Mouse (Mus musculus) mouse trophoblast stem cell (cell line): ENCODE results near the gene Tmem263.

ENCODE experiments used
- in situ Hi-C, 2 experiments: fragments of 300-500 bp; cut with MseI, MboI; formaldehyde crosslinking; loops; 2 replicates in 1 of 2; 3 replicates in 1 of 2; pipeline ENCODE4 v1.15.1; 2025

Gene Tmem263

DNA sequence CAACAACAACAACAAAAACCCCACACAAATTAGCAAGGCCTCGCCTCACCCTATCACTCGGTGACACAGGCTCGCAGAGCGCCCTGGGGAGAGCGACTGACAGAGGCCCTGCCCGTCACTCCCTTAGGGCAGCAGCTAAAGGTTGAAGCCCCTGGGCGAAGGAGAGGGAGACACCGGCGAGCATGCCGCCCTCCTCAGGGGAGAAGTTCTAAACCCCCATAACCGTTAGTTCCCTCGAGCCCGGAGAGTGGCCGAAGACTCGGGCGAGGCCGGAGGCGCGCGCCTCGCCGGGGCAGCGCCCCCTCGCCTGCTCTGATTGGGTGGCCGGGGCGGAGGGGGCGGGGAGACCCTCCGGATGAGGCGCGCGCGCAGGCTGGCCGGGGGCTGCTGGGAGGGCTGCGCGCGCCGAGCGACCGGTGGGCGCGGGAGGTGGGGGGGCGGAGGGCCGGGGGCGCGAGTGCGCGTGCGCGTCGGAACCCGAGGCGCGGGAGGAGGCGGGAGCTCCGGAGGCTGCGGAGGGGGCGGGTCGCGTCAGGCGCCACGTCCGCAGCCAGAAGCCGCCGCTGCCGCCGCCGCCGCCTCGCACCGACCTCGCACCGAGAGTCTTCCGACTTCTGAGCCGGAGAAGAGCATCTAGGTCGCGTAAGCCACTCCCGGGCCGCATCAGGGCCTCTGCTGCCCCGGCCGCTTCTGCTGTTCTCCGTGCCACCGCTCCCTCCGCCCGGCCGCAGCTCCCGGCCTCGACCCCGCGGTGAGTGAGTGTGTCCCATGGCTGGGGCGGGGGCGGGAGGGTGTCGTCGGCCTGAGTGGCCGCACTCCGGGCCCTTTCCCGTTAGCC is at the start of gene Tmem263, which contains the start of gene Fhl4:
TSS of gene Tmem263 (plus strand) at position 381 of the 838 bp plus-strand sequence.
TSS of gene Fhl4 (minus strand) at position 249 of the 838 bp plus-strand sequence.
- in situ Hi-C loops = no loop called here

DNA sequence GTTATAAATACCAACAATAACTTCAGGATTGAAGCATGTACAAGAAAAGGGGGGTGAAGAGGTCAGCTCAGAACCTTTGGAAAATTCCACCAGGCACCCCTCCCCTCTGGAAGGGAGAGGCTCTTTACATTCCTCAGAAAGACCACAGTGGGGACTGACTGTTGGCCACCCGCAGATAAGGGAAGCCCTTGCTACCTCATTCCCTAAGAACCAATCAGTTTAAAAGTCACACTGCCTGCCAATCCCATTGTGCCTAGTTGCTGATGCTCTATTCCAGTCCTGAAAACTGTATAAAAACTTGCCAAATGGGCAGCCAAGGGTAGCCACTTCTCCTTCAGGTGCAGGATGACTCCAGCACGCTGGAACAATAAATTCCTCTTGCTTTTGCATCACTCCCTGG is 47.6 kb upstream of the Tmem263 start:
- in situ Hi-C loops = no loop called here

DNA sequence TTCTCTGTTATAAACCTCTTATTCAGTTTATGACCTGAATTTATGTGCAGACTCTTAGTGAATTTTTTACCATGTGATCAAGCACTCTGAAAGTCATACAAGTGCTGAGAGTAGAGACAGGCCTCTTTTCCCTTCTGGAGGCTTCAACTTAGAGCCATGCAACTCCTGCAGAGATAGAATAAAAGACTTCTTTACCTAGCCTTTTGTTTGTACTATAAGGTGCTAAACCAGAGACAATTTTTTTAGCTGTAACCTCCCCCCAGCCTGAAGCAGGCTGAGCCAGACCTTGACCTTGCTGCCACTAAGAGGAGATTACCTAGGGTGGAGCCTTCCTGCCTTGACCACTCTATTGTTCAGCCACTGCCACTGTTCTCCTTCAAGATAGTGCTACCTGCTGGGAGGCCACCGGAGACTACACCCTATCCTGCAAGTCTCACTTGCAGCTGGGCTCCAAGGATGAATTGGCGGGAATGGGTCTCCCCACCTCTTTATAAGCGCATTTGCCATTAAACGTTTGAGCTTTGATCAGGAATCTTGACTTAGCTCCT is 30.7 kb upstream of the Tmem263 start:
- in situ Hi-C loops = no loop called here

DNA sequence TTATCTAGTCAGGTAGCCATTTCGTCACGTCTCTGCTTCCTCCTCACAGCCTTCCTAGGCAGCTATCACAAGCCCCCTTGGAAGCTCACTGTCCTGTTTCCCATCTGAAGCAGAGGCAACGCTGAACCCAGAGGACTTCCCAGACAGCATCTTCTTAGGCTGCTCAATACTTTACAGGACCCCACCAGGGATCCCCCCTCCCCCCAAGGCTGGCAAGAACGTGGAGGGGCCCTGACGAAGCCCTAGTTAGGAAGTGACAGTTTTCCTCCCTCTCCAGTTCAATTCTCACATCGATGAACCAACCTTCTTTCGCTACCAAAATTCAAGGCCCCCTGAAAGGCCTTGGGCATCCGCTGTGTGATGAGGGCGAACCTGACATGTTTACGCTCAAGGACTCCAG is 586 bp upstream of the Tmem263 start:
- in situ Hi-C loops = no loop called here

DNA sequence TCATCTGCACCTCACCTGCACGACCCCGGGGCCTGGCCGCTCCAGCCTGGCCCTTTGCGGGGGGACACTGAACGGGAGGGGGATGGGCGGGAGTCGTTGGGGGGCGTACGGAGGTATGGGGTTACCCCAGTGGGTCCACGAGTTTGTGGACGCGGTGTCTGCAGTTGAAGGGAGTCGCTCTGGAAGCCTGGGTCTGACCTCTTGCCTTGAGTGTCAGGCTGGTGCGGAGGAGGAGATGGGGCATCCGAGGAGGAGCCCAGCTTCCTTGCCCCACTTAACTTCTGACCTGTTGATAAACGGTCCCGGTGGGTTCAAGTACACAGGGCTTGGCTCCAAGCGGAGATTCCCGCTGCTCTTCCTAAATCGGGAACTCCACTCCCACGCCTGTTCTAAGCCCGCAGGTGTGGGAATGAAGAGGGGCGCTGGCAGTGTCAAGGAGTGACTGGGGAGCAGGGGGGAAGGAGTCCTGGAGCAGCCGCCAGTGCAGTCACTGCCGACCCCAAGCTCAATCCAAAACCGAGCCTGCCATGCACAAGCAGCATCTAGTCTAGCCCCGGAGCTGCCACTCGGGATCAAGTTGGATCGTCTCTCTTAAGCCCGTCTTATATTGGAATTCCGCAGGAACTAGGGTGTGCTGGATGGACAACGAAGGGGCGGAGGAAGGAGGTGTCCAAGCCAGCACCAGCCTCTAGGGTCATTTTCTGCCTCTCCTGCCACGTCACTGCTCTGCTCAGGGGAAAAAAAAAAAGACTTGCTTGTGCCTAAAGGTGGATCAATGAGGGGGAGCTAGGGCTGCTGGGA is 858 bp downstream of the Tmem263 start:
- in situ Hi-C loops = no loop called here

DNA sequence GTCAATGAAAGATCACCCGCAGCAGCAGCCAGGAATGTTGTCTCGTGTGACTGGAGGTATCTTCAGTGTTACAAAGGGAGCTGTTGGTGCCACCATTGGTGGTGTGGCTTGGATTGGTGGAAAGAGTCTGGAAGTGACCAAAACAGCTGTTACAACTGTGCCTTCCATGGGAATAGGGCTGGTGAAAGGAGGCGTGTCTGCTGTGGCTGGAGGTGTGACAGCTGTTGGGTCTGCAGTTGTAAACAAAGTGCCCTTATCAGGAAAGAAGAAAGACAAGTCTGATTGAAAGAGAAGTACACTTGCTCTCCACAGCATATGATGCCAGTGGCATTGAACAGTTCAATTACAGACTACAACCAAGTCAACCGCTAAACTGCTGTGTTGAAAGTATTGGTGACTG is 12.0 kb downstream of the Tmem263 start:
- in situ Hi-C loops = no loop called here

DNA sequence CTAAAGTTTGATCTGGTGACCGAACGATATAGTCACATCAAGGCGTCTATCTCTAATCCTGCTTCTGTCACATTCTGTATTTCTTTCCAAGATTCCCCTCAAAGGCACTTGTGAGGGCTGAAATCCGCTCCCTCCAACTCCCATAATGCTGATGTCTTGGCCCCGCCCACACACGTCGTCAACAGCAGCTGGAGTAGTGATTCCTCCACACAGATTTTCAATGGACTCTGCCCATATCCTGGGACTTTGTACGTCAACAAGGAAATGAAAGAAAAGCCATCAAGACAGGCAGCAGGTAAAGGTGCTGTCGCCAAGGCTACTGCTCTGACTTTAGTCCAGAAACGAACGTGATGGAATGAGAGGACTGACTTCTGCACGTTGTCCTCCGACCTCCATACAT is 22.8 kb downstream of the Tmem263 start:
- in situ Hi-C loops = no loop called here

DNA sequence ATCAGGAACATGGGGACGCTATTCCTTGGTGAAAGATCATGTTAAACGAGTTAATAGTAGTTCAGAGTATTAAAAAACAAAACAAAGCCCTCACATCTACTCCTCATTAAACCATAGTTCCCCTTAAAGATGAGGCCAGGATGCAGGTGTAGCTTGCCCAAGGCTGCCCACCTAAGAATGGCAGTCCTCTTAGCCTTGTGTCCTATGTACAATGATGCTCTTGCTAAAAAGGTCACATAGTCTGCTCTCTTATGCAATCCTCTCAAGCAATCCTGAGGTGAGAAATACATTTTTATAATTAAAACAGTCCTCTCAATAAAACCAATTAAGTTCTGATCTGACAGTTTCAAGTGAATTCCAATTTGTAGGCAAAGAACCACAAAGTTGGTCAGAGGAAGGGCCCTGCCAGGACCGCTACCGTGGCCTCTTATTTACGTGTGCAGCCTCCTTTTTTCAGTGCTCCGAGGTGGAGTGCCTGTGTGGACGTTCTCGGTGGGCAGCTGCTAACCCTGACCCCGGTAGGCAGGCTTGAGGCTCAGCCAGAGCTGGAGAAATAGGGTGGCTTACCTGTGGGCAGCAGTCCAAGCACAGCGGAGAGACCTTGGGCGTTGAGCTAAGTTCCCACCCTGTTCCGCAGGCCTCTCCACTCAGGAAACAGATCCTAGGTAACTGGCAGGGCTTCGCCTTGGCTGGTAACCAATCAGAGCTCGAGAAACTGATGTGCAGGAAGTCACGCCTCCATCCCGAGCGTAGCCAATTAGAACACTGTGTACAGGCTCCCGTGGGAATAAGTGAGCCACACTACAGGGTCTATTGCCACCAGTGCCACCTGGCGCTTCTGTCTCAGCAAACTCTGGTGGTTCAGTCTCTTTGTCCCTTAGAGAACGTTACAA is 25.2 kb downstream of the Tmem263 start, which contains the start of gene Mterf2:
TSS of gene Mterf2 (minus strand) at position 633 of the 893 bp plus-strand sequence.
- in situ Hi-C loops = no loop called here

DNA sequence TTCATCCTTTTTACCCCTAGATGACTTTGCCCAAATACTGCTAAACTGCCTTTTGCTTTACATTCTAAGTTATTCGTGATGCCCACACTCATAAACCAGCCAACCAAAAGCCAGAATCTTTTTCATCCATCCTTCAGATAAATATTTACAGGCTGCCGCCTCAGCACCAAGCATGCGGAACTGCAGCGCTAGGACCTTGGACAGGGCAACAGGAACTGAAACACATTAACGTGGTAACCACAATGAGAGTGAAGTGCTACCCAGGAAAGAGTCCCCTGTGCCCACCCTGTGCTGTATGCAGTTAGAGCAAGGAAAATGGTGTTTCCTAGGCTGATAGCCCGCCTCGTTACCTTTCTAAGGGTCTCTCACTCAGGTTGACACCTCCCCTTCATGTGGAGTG is 26.0 kb downstream of the Tmem263 start:
- in situ Hi-C loops = no loop called here

DNA sequence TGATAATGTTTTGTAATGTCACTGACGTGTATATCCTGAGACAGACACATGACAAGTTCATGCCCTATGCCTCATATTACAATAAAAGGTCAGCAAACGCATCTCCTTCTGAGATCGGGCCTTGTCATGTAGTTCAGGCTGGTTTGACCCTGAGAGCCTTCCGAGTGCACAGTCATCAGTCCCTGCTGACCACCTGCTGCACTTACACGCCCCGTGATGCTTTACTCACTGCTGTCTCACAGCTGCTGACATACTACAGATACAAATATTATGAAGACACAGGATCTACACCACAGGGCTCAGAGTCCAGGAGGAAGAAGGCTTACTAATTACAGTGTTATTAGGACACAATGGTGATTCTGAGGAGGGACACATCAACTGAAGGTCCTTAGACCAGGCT is 34.1 kb downstream of the Tmem263 start:
- in situ Hi-C loops = no loop called here

DNA sequence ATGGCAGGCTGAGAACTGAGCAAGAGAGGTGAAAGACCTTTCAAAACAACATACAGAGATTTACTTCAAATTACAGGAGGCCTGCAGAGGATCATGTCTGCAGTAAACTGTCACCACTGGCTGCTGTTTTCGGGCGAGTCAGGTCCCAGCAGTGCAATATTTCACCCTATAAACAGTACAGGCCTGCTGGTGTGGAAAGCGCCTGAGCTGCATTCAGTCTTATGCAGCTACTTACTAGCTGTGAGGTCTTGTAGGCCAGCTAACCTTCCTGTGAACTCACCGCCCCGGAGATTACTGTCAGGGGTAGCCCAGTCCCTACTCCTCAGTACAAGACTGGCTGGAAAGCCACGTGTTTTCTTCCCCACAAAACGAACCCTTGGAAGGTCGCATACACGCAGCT is 39.0 kb downstream of the Tmem263 start:
- in situ Hi-C loops = no loop called here

DNA sequence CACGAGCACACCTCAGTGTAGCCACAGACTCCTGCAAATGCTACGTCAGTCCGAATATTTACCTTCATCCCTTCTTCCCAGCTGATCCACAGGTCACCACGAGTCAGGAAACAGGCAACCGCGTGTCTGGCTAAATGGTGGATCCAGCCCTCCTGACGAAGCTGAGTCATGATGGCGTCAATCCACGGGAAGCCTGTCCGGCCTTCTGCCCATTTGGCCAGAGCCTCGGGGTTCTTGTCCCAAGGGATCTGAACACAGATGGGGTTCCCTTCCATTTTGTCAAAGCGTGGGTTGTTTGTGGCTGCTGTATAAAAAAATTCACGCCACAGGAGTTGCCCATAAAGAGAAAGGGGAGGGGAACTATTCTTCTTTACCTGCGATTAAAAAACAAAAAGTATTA is 43.9 kb downstream of the Tmem263 start:
- in situ Hi-C loops = no loop called here

DNA sequence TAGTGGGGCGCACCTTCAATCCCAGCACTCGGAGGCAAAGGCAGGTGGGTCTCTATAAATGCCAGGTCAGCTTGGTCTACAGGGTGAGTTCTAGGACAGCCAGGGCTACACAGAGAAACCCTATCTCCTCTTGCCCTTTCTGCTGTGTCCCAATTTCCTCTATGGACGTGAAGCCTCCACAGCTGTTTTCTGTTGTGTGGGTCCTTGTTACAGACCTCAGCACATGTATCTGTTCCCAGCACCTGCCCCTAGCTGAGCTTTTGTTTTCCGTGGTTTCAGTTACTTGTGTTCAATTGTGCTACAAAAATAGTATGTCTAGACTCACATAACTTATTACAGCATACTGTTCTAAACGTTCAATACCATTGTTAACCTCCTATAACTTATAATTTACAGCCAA is 46.8 kb downstream of the Tmem263 start:
- in situ Hi-C loops = no loop called here

DNA sequence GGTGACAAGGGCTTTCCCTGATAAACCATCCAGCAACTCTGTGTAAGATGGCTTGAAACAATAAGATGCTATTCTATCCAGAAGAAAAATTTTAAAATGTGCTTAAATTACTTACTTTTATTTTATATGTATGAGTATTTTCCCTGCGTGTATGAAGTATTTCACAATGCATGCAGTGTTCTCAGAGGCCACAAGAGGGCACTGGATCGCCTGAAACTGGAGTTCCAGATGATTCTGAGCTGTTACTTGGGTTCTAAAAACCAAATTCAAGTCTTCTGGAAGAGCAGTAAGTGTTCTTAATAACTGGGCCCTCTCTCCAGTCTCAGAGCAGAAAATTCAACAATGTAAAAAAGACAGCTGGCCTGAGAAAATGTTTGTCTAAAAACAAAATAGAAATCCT is 51.8 kb downstream of the Tmem263 start:
- in situ Hi-C loops = no loop called here

DNA sequence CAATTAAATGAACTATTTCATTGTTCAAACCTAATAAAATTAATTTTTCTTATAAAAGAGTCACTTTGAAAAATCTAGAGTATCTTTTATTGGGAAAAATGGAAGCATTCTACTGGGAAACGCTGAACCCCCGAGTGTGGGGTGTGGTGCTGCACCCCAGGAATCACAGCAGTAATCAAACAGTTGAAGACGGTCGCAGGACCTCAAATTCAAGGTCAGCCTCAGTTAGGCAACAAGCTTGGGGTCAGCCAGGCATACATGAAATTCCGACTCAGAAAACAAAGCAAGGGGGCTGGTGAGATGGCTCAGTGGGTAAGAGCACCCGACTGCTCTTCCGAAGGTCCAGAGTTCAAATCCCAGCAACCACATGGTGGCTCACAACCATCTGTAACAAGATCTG is 55.0 kb downstream of the Tmem263 start:
- in situ Hi-C loops = no loop called here

DNA sequence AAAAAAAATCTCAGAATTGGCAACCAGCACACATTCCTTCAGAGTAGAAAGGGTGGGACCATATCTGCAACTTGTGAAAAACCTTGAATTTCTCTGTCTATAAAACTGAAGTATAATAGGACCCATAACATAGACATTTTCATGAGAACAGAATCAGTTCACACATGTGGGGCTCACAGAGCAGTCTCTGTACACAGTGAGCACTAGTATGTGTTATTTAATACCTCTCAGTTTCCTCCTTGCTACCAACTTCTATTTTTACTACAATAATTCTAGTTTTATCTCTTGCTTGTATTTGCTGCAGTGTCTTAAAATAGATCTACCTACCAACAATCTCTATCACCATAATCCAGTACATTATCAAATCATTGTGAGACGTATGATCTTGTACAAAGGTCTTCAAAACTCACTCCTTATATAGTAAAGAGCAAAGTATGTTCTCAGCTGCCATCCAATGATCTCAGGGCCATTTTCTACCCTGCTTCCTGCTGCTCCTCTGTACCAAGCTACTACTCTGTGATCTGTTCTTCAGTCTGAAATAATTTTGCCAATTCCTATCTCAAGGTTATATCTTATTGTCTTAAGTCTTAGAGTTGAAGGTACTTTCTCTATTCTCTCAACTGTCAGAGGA is 57.7 kb downstream of the Tmem263 start:
- in situ Hi-C loops = no loop called here

DNA sequence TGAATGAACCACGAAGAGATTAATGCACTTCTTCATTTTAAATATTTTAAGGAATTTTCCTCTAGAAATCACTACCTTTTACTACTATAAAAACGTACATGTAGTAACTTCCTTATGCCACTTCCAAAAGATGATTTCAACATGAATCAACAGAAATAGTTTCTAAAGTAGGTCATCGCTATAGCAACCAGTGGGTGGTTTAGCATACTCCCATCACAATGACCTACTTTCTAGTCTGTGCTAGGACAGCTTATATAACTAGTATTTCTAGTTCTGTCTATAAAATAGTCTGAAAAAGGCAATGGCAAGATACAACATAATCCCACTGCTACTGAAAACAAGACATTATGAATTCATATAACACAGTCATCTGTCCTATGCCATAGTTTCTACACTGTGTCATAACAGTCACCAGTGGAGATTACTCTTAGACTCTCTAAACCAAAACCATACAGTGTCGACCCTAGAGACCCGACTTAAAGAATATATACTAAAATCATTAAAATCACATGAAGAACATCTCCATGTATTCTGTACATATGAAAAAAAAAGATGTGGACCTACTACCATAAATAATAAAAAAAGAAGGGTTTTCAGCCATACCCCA is 59.4 kb downstream of the Tmem263 start:
- in situ Hi-C loops = no loop called here

DNA sequence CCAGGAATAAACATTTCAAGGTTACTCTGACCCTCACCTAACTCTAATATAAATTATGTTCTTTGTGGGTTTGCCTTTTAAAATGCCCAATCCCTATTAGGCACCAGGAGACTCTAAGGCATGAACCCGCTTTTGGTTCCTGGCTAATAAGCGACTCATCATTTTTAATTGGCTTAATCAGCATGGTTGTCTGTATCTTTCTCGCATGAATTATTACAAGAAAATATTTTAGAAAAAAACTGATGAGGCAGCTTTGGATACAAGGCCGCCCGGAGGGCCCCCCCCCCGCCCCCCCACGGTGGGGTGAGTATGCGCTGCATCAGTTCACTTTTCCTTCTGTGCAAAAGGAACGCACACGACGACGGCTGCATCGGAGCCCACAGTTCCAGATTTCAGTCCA is 62.4 kb downstream of the Tmem263 start:
- in situ Hi-C loops = no loop called here

DNA sequence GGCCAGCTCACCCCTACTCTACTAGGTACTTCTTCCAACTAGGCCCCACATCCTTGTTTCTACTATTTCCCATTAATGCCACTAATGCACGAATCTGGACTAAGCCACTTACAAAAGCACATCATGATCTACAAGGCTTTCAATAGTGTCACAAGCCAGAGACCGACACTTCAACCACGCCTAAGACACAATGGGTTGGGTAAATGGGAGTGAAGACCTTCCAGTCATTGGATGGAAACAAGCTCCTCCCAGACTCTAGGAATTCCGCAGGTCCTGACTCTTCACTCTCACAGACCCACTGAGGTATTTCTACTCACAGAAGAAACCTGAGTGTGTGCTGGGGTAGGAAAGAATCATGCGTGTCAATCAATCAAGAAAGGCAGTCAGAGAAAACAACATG is 62.9 kb downstream of the Tmem263 start:
- in situ Hi-C loops = no loop called here
